Mouse (Mus musculus): ENCODE measurements at regions not wholly inside any gene's neighbourhood (a gene's known extent, or its start where the extent isn't known, plus 50 kb on each side); places are given as distances from the start of the nearest gene placed in this dataset.

GRCm38 (mm10) chr8:112348323-112348722 is 221.5 kb upstream of the Cntnap4 start:
- TF ChIP-seq CTCF (IDR thresholded peaks at IDR 0.05; ENCODE audit: low read depth) (no peak), EP300 (IDR thresholded peaks at IDR 0.05; ENCODE audit: low read depth) (no peak)
